Mouse (Mus musculus) megakaryocyte-erythroid progenitor cell, adult 5 weeks (primary cell): ENCODE results near the gene Cisd2. TPM values are rescaled to one million over a fixed set of nuclear protein-coding genes. Genes with fewer than 3 reads are reported as not detected.

Experiments used
- polyA plus RNA-seq: library from polyadenylated mRNA; stranded (reverse); fragments of >175 nt; gene quantifications from 2 replicates; pipeline ENCODE4 v1.2.3, GENCODE M21; 2012

Gene Cisd2
- polyA plus RNA-seq, result 22.3 and 24.9 TPM in 2 replicates

GRCm38 (mm10) chr3:135423608-135424212 lies at the start of gene Cisd2:
Gene Cisd2 (minus strand): TSS chr3:135423925.

GRCm38 (mm10) chr3:135437758-135438495 lies 14.2 kb upstream of the Cisd2 start, which contains the start of gene Ube2d3:
Gene Ube2d3 (plus strand): TSS chr3:135438149.

Other genes starting within 250 kb of the Cisd2 start
- 2.9 and 3.1 TPM in 2 replicates for gene Cenpe, start 211.4 kb downstream of the Cisd2 start, polyA plus RNA-seq
- gene Bdh2, start 142.7 kb downstream of the Cisd2 start, polyA plus RNA-seq, result 0.20 and 0.26 TPM in 2 replicates
- 0.01 TPM in 1 of 2 replicates, not detected in the other for gene Slc9b2, start 116.2 kb downstream of the Cisd2 start, polyA plus RNA-seq
- gene Slc9b1, start 75.9 kb downstream of the Cisd2 start, polyA plus RNA-seq, result not detected in 2 replicates
- 534 and 578 TPM in 2 replicates for gene Ube2d3, start 14.2 kb upstream of the Cisd2 start, polyA plus RNA-seq
- 7.9 and 8.8 TPM in 2 replicates for gene Manba, start 61.7 kb upstream of the Cisd2 start, polyA plus RNA-seq